Mouse (Mus musculus) B cell, adult 2 months (primary cell): ENCODE data around the gene Olfr150.
"Not testable (repeated sequence)": the region's sequence is repeated elsewhere in the genome, so short reads cannot be mapped to it uniquely, and the experiment has no call there.

Source experiments
- DNase-seq, 2 experiments: peaks; one replicate each; pipeline ENCODE4 v3.0.0; 2022

Olfr150 gene

DNA sequence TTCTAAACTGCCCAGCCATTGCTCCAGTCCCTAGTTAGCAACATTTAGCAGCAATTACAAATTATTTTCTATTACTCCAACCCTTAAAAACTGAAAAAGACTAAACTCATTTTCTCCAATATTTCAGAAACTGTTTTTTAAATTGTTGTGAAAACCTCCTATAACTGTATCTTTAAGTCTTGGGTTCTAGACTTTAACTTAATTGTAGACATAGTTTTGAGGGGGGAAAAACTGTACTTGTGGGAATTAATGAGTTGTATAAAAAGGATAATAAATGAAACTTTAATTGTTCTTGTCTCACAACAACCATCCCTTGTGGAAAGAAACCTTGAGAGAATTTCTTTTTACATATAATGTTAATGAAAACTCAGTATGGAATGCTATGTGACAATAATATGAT lies at the start of gene Olfr150:
Gene Olfr150, plus strand, starts transcription at position 301 of the 400 bp plus-strand sequence.
- no peak for DNase-seq

DNA sequence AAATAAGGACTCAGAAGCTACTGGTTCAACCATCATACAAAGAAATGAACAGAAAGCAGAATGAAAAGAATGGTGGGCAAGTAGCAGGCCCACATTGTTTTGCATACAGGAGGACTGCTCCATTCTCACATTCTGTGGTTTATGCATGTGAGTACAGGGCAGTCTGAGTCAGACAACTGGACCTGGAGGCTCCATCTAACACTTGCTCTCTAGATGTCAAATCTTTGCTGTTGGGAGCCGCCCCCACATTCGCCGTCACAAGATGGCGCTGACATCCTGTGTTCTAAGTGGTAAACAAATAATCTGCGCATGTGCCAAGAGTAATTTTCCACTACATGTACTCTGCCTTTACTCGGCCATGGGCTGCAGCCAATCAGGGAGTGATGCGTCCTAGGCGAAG lies 29.7 kb upstream of the Olfr150 start:
- not testable (repeated sequence) for DNase-seq

DNA sequence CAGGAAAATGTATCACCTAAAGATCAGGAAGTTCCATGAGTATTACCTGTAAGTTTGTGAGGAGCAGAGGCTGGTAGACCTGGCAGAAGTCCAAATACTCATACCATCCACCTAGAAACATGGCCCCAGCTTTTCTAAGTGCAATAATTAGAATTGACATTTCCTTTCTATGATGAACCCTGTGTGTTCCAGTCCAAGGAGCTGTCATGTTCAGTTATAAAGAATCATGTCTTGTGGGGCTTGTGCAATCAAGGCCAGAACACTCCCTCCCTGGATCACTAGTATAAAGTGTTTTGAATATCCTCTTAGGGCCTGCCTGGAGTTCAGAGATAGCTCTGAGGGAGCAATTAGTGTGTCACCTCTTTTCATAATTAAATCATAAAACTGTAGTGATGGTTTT lies 23.8 kb upstream of the Olfr150 start, which contains the start of gene Olfr149:
Gene Olfr149, minus strand, starts transcription at position 101 of the 400 bp plus-strand sequence.
- DNase-seq: no peak

DNA sequence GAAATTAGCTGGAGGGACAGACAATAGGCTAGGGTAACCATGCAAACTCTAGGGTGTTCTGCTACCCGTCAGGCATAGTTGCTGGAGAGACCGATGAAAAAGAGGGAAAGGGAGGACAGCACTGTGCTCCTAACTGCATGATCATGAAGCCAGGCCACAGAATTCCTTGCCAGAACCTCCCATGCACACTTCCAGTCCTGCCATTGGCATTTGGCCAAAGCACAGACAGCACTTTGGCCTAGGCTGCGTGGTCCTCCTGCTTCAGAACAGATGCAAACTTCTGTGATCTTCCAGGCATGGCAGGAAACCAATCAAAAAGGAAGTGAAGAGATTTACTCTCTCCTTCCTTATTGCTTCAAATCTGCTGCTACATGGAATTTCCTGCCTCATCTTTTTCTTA lies 21.8 kb upstream of the Olfr150 start:
- no peak for DNase-seq

DNA sequence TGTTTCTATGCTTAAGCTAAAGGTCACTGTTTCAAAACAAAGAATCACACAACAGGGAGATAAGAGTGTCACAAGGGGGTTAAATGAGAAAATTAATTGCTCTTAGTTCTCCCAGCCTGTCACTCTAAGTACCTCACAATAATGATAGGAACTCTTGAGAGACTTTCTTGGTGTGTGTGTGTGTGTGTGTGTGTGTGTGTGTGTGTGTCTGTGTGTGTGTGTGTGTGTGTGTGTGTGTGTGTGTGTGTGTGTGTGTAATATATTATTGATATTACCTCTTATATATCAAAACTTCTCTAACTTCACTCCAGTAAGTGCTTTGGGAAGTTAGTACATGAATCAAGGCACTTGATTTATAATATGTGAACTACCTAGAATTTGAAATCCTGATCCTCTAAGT lies 19.7 kb upstream of the Olfr150 start, which contains the start of gene Olfr965:
Gene Olfr965, plus strand, starts transcription at position 301 of the 400 bp plus-strand sequence.
- DNase-seq: no peak

DNA sequence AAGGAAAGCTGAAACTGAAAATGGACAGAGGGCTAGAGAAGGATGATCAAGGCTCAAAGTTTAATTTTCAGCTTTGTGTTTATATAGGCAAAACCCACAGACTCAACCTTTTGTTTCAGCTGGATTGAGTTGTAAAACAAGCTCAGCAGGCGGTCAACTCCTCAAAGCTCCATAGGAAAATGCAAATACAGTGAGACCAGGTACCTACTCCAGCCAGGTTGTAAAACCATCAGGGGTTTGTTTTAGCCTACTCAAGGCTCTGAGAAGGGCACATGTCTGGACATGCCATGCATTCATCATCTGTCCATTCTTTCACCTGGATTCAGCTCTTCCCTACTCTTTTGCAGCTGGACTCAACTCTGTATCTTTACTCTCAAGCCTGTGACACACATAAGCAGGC lies 10.0 kb downstream of the Olfr150 start:
- DNase-seq: no peak

DNA sequence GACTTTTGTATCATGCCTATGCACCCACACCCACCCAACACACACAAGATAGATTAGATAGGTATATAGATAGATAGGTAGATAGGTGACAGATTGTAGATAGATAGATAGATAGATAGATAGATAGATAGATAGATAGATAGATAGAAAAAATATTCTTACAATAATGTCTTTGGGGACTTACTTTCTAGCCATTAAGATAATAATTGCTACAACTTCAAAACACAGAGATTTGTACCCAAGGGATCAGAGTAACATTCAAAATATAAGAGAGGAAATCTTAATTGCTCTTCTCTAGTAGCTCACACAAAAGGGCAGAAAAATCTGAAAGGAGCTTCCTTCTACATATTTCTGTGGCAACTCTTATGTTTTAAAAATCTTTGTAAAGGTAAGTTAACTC lies 15.2 kb downstream of the Olfr150 start, which contains the start of gene Olfr967:
Gene Olfr967, plus strand, starts transcription at position 301 of the 400 bp plus-strand sequence.
- no peak for DNase-seq

DNA sequence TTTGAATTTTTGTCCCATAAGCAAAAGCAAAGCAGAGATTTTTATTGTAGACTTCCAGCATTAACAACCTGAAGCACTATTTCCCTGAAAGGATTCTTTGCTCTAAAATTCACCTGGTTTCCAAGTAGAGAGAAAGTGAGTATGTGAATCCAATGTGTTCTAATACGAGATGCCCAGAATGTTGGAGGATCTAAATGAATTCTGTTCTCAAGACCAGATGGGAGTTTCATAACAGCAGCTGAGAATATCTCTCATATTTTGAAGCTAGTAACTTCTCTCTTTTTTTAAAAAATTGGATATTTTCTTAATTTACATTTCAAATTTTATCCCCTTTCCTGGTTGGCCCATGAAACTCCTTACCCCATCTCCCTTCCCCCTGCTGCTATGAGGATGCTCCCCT lies 15.7 kb downstream of the Olfr150 start:
- no peak for DNase-seq

DNA sequence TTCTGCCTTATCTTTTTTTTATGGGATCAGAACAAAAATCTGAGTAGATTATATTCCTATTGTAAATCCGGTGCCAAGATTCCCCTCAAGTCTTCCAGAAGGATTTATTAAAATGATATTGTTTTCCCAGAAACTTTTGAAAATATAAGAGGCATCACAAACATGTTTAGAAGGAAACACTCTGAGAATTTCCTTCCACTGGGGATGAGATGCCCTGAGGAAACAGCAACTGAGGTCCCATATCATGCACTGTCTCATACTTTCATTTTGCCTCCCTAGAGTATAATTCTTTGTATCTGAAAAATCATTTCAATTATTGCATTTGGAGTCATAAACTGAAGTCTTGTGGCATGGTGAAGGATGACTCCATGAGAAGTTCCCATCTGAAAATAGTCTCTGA lies 52.4 kb downstream of the Olfr150 start, which contains the start of gene Olfr968:
Gene Olfr968, minus strand, starts transcription at position 101 of the 400 bp plus-strand sequence.
- no peak for DNase-seq
